Mouse (Mus musculus) MEL-GATA-1-ER (cell line): Measurements from ENCODE around the gene Mlec.
A peak's percentile ranks its signal among the peaks of the same experiment; 100 is the strongest.
"Not testable (repeated sequence)": the region's sequence is repeated elsewhere in the genome, so short reads cannot be mapped to it uniquely, and the experiment has no call there.

ENCODE experiments used
- DNase-seq: peaks from one replicate; pipeline ENCODE4 v3.0.0-alpha.2; 2012; ENCODE audit warnings: low read depth; ENCODE audit errors: extremely low read depth

The Mlec gene

DNA sequence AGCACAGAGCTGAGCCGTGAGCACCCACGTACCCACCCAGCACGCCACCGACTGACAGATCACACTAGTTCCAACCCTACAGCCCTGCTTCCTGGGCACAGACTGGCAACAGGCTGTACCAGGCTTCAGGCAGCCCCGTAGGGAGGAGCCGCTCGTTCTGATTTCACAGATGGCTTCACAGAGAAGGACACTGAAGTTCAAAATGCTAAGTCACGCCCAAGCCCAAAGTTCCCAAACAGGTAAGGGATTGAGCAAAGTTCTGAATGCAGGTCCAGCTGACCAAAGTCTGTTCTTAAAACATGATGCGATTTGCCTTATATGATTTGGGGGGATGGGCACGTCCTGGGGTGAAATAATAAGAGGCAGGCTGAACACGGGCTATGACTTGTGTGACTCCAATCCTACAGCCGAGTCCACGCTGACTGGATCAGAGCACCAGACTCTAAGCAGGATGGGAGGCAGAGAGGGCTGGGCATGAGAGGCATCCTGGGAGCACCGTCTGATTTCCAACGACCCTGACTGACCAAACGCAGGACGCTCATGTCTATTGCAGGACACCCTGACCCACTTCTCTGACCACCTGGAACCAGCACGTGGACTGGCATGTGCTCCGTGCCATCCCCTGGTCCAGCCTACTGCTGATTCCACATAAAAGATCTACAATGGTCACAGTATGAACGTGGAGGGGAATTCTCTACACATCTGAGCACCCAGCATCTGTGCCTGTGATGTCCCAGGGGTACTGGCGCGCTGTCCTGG lies 30.4 kb downstream of the Mlec start:
- no peak for DNase-seq

DNA sequence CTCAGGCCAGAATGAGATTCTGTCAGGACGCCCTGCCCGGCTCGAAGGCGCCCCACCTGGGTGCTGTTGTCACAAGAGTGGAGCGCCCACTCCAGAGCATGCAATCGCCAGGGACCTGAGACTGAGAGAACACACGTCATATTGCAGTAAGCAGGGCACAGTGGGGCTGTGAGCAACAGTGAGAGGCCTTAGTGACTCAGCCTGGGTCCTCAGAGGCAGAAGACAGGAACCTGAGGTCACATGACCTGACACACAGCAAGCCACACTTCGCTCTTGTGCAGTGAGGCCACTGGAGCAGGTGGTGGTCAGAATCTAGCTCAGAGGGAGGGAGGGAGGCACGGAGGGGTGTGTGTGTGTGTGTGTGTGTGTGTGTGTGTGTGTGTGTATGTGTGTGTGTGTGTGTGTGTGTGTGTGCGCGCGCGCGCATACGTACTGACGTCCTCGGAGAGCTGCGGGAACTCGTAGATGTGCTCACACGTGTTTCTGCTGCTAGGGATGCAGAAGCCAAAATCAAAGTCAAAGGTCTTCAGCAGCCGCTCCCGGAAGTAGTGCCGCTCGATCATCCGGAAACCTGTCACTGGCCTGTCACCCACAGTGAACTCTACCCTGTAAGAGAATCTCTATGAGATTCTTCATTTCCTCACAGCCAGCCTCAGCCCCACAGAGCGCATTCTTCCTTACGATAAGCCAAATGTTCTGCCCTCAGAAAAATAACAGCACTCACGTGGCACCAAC lies 31.2 kb downstream of the Mlec start:
- DNase-seq, result no peak

DNA sequence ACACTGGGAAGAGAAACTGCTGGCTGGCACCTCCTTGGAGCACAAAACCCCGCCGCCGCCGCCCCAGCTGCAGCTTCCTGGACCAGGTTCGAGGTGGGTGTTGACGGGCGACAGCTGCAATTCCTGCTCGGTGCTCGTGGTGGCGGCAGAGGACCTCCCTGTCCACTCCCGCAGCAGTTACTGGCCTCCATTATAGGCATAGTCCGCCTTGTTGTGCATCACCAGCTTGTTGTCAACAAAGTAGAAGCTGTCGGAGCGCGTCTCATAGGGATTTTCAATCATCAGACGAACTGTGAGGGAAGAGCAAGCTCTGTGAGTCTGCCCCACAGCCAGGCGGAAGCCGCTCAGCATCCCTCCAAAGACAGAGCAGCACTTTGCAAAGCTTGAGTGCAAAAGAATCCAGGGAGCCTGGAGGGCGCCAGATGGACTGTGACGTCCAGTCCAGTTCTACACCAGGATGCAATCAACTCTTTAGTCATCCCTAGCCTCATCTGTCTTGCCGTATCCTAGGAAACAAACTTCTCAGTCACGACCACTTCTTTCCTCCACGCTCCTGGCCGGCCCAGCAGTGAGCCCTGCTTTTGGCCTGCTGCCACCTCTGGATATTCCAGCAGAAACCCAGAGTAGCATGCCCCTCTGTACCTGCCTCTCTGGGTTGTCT lies 32.6 kb downstream of the Mlec start:
- DNase-seq, result peak; percentile 36

DNA sequence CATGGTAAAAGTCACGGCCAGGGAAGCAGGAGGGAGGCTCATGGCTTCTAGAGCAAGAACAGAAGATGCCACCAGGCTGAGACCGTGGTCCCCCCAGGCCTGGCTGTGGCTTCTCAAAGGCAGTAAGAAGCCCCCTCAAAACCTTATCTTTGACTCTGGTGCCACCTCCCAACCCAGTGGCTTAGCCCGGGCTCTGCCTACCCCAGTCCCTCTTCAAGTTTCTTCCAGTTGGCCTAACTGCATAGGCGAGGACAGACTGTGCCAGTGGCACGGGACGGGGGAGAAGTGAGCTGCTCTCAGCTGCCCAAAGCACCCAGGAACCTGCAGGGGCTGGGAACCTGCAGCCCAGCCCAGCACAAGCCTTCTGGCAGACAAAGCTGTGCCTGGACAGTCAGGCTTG lies 33.3 kb downstream of the Mlec start:
- no peak for DNase-seq

DNA sequence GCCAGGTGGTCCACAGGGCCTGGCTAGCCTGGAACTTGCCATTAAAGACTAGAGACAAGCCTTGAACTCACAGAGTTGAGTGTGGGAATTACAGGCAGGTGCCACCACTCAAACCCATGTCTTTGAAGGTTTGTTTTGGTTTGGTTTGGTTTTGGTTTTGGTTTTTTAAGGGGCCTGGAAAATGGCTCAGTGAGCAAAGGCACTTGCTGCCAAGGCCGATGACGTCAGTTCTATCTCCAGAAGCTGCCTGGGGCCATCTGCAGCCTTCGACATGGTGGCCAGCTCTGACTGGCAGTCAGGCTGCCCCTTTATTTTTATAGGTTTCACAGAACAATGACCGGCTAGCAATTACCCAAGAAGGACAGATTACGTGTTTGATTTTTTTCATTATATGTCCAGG lies 37.0 kb downstream of the Mlec start:
- no peak for DNase-seq

DNA sequence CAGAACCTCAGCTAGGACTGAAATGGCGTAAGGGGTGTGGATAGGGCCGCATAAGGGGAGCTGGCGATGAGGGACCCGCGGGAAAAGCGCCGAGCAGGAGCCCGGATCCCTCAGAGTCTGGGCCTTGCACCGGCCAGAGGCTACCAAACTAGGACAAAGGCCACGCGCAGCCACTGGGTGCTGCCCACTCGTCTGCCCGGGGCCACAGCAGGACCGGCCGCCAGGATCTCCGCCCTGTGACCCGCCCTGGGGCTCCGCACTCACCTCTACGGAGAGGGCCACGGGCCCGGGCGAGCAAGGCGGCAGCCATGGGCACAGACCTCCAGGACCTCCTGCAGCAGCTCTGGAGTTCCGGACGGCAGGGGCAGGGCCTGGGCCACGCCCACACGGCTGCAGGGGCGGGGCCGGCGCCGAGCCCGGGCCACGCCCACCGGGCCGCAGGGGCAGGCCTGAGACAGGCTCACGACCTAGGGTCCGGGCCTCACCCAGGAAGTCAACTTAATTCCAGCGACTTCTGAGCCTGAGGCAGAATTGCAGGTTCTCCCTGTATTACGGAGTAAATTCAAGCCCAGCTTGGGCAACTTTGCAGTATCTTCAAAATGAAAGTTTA lies 38.9 kb downstream of the Mlec start, which contains the start of gene Acads:
Gene Acads, minus strand, starts transcription at position 386 of the 610 bp plus-strand sequence.
- DNase-seq, result peak; percentile 56

DNA sequence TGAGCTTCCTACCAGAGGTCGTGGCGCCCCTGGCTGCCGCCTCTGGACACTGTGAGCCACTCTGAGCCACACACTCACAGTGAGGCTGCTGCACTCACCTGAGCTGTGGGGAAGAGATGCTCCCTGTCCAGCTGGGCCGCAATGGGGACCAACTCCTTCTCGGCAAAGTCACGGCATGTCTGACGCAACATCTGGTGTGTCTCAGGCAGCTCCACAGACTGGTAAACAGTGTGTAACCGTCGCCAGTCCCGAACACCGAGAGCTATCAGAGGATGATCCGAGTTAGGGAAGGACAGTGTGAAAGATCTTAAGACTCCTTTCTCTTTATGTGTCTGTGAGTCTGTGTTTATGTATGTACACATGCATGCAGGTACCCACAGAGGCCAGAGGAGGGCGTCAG lies 40.5 kb downstream of the Mlec start:
- no peak for DNase-seq

DNA sequence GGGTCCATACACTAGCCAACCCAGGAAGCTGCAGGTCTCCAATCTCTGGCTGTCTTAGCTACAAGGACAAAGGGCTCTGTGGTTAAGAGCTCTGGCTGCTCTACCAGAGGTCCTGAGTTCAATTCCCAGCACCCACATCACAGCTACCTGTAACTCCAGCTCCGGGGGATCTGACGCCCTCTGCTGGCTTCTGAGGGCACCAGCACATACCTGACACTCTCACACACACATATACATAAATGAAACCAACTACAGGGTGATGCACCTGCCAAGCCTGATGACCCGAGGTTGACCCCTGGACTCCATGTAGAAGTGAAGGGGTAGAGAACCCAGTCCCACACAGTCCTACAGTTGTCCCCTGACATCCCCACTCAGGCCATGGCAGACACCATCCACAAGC lies 41.6 kb downstream of the Mlec start:
- DNase-seq, result no peak

DNA sequence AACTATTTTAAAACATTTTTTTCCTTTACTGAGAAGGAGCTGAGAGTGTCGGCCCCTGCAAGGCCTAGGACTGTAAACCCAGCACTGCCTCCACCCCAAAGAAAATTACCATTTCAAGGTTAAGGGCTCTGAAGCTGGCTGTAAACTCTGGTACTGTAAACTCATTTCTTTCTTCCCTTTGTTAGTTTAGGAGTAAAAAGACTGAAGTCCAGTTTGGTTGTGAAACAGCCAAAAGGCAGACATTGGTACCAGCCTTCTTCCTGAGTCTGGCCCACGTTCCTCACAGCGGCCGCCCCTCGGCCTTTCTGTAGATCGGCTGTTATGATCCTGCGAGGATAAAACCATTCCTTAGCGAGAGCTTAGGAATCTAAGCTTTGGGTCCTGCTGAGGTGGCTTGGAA lies 43.5 kb downstream of the Mlec start:
- DNase-seq, result no peak

DNA sequence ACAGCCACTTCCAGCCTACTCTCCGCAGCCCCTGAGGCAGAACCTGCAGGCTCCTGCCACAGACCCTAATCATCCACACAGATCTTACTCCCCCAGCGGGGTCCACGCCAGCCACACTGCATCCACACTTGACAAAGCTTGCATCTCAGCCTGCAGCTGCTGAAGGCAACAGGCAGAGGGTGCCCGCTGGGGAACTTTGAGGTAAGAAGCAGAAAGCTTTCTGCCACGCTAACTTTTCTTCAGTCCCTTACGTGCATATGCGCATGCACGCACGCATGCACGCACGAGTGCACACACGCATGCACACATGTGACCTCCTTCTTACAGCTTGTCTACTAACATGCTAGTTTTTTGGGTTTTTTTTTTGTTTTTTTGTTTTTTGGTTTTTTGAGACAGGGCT lies 44.7 kb downstream of the Mlec start:
- DNase-seq, result no peak

DNA sequence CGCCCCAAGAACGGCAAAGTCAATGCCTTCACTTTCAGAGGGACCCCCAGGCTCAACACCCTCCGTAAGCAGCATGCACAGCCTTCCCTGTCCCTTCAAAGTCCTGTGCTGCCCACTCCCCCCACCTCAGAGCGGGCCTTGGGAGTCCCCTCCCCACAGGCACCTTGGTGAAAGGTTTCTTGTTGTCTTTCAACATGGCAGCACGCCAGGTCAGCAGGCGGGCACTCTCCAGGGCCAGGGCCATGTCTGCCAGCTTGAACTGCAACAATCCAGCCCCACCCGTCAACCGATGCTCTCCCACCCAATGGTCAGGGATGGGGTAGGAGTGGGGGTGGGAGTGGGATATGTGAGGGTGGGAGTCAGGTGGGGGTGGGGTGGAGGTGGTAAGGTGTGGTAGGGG lies 46.8 kb downstream of the Mlec start:
- DNase-seq, result no peak

DNA sequence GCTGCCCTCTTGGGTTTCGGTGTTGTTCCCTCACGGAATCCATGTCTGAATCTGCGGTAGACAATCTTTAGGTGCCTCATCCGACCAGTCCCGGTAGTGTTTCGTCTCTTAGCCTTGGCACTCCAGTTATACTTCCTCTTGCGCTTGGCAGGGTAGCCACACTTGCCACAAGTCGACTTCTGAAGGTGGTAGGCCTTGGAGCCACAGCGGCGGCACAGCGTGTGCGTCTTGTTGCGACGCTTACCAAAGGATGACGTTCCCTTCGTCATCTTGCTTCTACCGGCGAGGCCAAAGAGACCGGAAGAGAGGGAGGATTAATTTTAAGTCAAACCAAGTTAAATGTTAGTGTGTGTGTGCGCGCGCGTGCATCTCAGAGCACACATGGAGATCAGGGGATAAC lies 54.7 kb downstream of the Mlec start:
- DNase-seq, result not testable (repeated sequence)

DNA sequence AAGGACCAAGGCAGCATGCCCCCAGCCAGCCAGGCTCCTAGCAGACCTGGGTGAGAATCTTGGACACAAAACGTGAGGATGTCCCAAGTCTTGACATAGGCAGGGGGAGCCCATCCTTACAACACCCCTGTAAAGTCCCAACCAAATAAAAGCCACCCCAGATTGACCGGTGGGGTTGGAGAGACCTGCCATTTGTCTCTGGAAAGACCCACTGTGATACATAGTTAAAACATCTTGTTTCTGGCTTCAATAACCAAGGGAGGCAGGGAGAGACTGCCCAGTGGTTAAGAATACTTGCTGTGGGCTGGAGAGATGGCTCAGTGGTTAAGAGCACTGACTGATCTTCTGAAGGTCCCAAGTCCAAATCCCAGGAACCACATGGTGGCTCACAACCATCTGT lies 55.7 kb downstream of the Mlec start:
- DNase-seq, result no peak

DNA sequence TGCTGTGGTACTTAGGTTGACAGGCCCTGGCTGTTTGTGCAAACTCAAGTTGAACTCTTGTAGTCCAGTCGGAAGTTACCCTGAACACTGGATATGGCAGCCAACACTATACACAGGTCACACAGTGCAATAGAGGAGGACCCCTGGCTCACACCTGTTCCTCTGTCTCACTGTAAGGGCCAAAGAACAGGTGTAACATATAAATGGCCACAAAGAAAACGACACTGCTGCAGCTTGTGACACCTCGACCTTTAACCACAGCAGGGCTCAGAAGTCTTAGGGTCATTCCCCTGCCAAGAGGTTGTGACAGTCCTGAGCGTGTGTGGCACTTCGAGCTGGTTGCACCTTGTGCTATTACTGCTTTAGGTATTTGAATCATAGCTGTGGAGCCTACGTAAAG lies 57.5 kb downstream of the Mlec start:
- DNase-seq, result no peak

DNA sequence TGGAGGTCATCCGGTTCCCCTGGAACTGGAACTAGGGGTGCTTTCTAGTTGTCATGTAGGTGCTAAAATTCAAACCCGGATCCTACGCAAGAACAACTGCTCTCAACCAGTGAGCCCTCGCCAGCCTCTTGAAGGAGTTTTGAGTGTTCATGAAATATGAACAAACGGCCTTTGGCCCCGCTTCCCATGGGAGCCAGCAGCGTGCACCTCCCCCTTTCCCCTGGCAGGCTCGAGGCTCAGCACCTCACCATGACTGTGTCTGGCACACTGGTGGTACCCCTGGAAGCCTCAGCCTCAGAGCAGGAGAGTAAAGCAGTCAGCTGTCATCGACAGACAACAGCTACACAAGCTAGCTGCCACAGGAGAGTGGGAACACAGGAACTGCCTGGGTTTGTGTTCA lies 58.0 kb downstream of the Mlec start:
- no peak for DNase-seq

DNA sequence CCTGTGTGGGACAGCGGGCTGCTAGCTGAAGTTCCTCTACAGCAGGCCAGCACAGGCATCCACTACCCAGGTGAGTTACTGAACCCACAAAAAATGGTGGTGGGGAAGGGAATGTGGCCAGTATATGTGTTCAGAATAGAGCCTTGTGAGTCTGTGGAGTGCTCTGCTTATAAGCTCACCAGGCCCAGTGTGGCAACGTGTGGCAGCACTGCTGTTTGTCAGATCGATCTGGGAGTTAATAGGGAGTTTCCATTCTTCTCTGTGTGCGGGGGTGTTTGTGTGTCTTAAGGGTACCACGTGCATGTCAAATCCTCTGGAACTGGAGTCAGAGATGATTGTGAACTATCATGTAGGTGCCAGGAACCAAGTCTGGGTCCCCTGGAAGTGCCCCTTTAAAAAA lies 58.4 kb downstream of the Mlec start:
- DNase-seq, result no peak

DNA sequence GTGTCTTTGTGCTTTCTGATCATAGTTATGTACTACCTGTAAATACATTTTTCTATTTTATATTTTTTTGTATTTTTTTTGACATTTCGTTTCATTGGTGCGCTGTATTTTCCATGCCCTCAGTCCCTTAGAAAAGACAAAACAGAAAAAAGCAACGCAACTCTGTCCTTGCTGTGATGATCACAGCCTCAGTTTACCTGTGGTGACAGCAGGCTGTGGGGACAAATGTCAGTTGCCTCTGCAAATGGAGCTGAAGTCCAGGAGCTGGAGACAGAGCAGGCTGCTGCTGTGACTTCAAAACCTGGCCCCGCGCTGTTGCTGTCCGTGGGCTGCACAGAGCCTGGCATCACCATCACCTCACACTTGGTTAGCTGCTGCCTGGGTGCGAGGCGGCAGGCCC lies 59.8 kb downstream of the Mlec start, which contains the start of gene Gm10401:
Gene Gm10401, minus strand, starts transcription at position 101 of the 400 bp plus-strand sequence.
- DNase-seq, result no peak
